8 mouse cellular contexts compared by ENCODE assay signal in the genomic region with DNA sequence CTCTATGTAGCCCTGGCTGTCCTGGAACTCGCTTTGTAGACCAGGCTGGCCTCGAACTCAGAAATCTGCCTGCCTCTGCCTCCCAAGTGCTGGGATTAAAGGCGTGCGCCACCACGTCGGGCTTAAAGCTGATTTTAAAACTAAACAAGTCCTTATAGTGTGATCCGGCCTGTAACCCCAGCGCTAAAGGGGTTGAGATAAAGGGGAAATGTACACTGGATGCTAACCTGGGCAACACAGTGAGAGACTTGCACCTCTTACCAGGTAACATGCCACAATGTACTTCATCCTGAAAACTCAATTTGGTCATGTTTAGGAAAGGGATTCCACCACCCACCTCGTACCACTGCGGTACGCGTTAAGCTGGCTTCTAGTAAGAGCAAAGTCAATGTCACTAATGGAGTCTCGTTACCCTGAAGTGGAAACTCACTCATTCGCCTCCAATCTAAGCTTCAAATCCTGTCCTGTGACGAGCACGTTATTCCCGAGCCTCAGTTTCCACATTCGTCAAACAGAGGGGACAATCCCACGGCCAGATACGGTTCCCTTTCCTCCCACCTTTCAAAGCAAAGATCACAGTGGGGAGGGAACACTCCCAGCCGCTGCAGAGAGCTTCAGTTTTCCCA. TPM values are rescaled to one million over a fixed set of nuclear protein-coding genes. Genes with fewer than 3 reads are reported as not detected.
A peak's percentile ranks its signal among the peaks of the same experiment; 100 is the strongest.
DNase-seq lines count a peak whose midpoint lies in the region; ATAC-seq and TF ChIP-seq lines count a peak whose summit lies in the region.

No protein-coding gene starts in this region.

- H3K4me1 ChIP-seq in heart, embryonic 11.5 days (ENCODE audit: control insufficient read depth, insufficient read depth, low read length) = peaks cover 41% of the 10 kb centered on the region
- H3K4me1 ChIP-seq in E14TG2a.4 (replicated peaks; ENCODE audit: low read depth, low read length) = peaks cover 52% of the 10 kb centered on the region
- peaks cover 45% of the 10 kb centered on the region for H3K4me1 ChIP-seq in forebrain, embryonic 15.5 days
- H3K4me1 ChIP-seq in liver, embryonic 15.5 days (replicated peaks) = peaks cover 91% of the 10 kb centered on the region

- H3K9me3 ChIP-seq in heart, embryonic 11.5 days (replicated peaks; ENCODE audit: control insufficient read depth, low read length) = no peaks in the 10 kb centered on the region
- H3K9me3 ChIP-seq in E14TG2a.4 (ENCODE audit: low read length) = no peaks in the 10 kb centered on the region
- H3K9me3 ChIP-seq in forebrain, embryonic 15.5 days = no peaks in the 10 kb centered on the region
- no peaks in the 10 kb centered on the region for H3K9me3 ChIP-seq in liver, embryonic 15.5 days (replicated peaks)

- TF ChIP-seq CTCF in E14TG2a.4 (conservative IDR thresholded peaks at IDR 0.05; ENCODE audit: low read length) = no peak

- ATAC-seq in heart, embryonic 11.5 days (replicated peaks; ENCODE audit: insufficient number of reproducible peaks, low FRiP score, low TSS enrichment) = no peak
- no peak for ATAC-seq in forebrain, embryonic 15.5 days (replicated peaks)
- ATAC-seq in liver, embryonic 15.5 days (ENCODE audit: insufficient read depth) = no peak
- no peak for ATAC-seq in monocyte, adult 5-6 weeks (replicated peaks; ENCODE audit: insufficient number of reproducible peaks, low FRiP score, low TSS enrichment, poor library complexity, severe bottlenecking)

- H3K4me3 ChIP-seq in heart, embryonic 11.5 days (ENCODE audit: low read depth, low read length) = peak overlapping the region; percentile 86
- H3K4me3 ChIP-seq in E14TG2a.4 (replicated peaks; ENCODE audit: low read length) = peak overlapping the region; percentile 96
- peak overlapping the region; percentile 98 for H3K4me3 ChIP-seq in forebrain, embryonic 15.5 days
- peak overlapping the region; percentile 86 for H3K4me3 ChIP-seq in liver, embryonic 15.5 days (replicated peaks)

- H3K4me2 ChIP-seq in heart, embryonic 11.5 days = peak overlapping the region; percentile 67
- peak overlapping the region; percentile 81 for H3K4me2 ChIP-seq in forebrain, embryonic 15.5 days (replicated peaks)
- H3K4me2 ChIP-seq in liver, embryonic 15.5 days = peak overlapping the region; percentile 85

- DNase-seq in heart, adult 8-10 months (ENCODE audit: low spot score) = no peak
- no peak for DNase-seq in right cerebral cortex, adult 18-20 months
- no peak for DNase-seq in c-Kit-positive CD71-positive TER-119-positive erythroid progenitor cells, embryonic 14.5 days (ENCODE audit: low spot score)

- no peaks in the 10 kb centered on the region for H3K36me3 ChIP-seq in heart, embryonic 11.5 days (ENCODE audit: control insufficient read depth, insufficient read depth, low read length)
- no peaks in the 10 kb centered on the region; the same call in 1 of the 2 replicates for H3K36me3 ChIP-seq in E14TG2a.4 (ENCODE audit: insufficient read depth, low read length)
- H3K36me3 ChIP-seq in forebrain, embryonic 15.5 days = no peaks in the 10 kb centered on the region
- H3K36me3 ChIP-seq in liver, embryonic 15.5 days (replicated peaks) = no peaks in the 10 kb centered on the region

- 26% methylated on average over 21 of the region's 21 CpGs for WGBS in heart, embryonic 11.5 days (ENCODE audit: insufficient replicate concordance)
- WGBS in forebrain, embryonic 15.5 days = 32% methylated on average over 21 of the region's 21 CpGs
- 18% methylated on average over 21 of the region's 21 CpGs for WGBS in liver, embryonic 15.5 days (ENCODE audit: insufficient replicate concordance)

- no peaks in the 10 kb centered on the region for H3K27me3 ChIP-seq in heart, embryonic 11.5 days (ENCODE audit: control insufficient read depth, insufficient read depth, low read length)
- peaks cover 3% of the 10 kb centered on the region; the same call in 1 of the 2 replicates for H3K27me3 ChIP-seq in E14TG2a.4 (ENCODE audit: insufficient read depth, low read length)
- H3K27me3 ChIP-seq in forebrain, embryonic 15.5 days = no peaks in the 10 kb centered on the region
- H3K27me3 ChIP-seq in liver, embryonic 15.5 days = no peaks in the 10 kb centered on the region

- peak overlapping the region; percentile 83 for H3K27ac ChIP-seq in heart, embryonic 11.5 days (ENCODE audit: low read depth, low read length)
- peak overlapping the region; percentile 84 for H3K27ac ChIP-seq in forebrain, embryonic 15.5 days (replicated peaks)
- H3K27ac ChIP-seq in liver, embryonic 15.5 days (replicated peaks) = peak overlapping the region; percentile 81

- peak overlapping the region; percentile 90 for H3K9ac ChIP-seq in heart, embryonic 11.5 days (ENCODE audit: low read depth, low read length)
- peak overlapping the region; percentile 90 for H3K9ac ChIP-seq in forebrain, embryonic 15.5 days (replicated peaks)
- peak overlapping the region; percentile 93 for H3K9ac ChIP-seq in liver, embryonic 15.5 days

RNA-seq across cellular contexts. Expression of a gene that starts 0.9 kb away (rescaled TPM):
- polyA plus RNA-seq in heart, embryonic 11.5 days (2014; fragmentation: Nextera tagmentation; extraction: Ambion mirVana) = 23.7 and 33.8 TPM in 2 replicates
- total RNA-seq in heart, adult 8-10 months (2022) = 100 to 1,000 TPM; 163 to 187 (median 182) TPM
- 25.9 and 26.1 TPM in 2 replicates for polyA plus RNA-seq in forebrain, embryonic 15.5 days (2015; fragmentation: Nextera tagmentation; extraction: Ambion mirVana)
- polyA plus RNA-seq in liver, embryonic 15.5 days (2015; fragmentation: Nextera tagmentation; extraction: Ambion mirVana) = 9.1 and 9.2 TPM in 2 replicates
- 59.8 to 88.9 TPM (median 78.3 TPM) in 3 replicates for total RNA-seq in monocyte, adult 5-6 weeks (2017)

RNA-seq across cellular contexts. Expression of a gene that starts 14.0 kb away (rescaled TPM):
- polyA plus RNA-seq in heart, embryonic 11.5 days (2014; fragmentation: Nextera tagmentation; extraction: Ambion mirVana) = 498 and 592 TPM in 2 replicates
- total RNA-seq in heart, adult 8-10 months (2022) = 100 to 1,000 TPM; 525 to 697 (median 601) TPM
- 398 and 410 TPM in 2 replicates for polyA plus RNA-seq in forebrain, embryonic 15.5 days (2015; fragmentation: Nextera tagmentation; extraction: Ambion mirVana)
- polyA plus RNA-seq in liver, embryonic 15.5 days (2015; fragmentation: Nextera tagmentation; extraction: Ambion mirVana) = 294 and 338 TPM in 2 replicates
- 599 to 801 TPM (median 613 TPM) in 3 replicates for total RNA-seq in monocyte, adult 5-6 weeks (2017)

RNA-seq across cellular contexts. Expression of a gene that starts 29.7 kb away (rescaled TPM):
- 5.3 and 7.3 TPM in 2 replicates for polyA plus RNA-seq in heart, embryonic 11.5 days (2014; fragmentation: Nextera tagmentation; extraction: Ambion mirVana)
- total RNA-seq in heart, adult 8-10 months (2022) = 10 to 100 TPM; 22.8 to 26.9 (median 24.1) TPM
- 18.1 and 20.8 TPM in 2 replicates for polyA plus RNA-seq in forebrain, embryonic 15.5 days (2015; fragmentation: Nextera tagmentation; extraction: Ambion mirVana)
- polyA plus RNA-seq in liver, embryonic 15.5 days (2015; fragmentation: Nextera tagmentation; extraction: Ambion mirVana) = 10.1 and 12.0 TPM in 2 replicates
- 9.9 to 34.1 TPM (median 19.9 TPM) in 3 replicates for total RNA-seq in monocyte, adult 5-6 weeks (2017)
